Mouse (Mus musculus): ENCODE results near the gene Il31. TPM values are rescaled to one million over a fixed set of nuclear protein-coding genes. Genes with fewer than 3 reads are reported as not detected.

Il31 gene
- not detected in 2 replicates for polyA plus RNA-seq (2015; fragmentation: Nextera tagmentation; extraction: Ambion mirVana)

DNA sequence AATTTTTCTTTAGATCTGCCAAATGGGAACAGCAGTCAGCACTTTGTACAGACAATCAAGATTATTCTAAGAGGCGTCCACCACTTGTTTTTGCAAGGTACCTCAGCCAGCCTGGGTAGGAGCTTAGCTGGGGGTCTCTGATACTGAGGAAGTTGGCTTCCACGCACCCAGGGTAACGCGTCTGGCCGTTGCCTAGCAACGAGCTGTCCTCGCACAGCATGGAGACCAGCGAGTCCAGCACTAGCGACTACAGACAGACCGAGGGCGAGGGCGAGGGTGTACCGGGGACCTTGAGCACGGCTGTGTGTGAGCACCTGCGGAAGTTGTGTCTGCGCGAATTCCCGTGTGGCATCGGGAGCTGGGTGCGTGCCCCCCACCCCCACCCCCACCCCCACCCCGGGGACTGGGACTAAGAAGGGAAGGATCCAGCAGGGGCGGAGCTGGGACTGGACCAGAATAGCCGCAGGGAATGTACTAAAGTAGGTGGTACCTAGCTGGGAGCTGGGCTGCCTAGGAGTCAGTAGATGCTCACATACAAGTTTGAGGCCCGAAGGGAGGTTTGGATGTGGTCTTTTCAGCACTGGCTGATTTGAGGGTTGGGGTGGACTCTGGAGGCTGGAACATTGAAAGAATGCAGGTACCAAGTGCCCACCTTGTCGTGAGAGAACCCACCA lies at the start of gene Il31, which contains the start of gene Lrrc43:
Gene Il31 (minus strand): TSS at position 378 of the 674 bp plus-strand sequence.
Gene Lrrc43 (plus strand): TSS at position 194 of the 674 bp plus-strand sequence.
- no peaks in the 10 kb centered on the region for H3K36me3 ChIP-seq (ENCODE audit: control insufficient read depth, insufficient read depth, low read length)
- no peak within 1 kb of the TSS for H3K27ac ChIP-seq (ENCODE audit: low read length)
- no peaks in the 10 kb centered on the region; the same call in 1 of the 2 replicates for H3K27me3 ChIP-seq (replicated peaks; ENCODE audit: control insufficient read depth, insufficient read depth, low read length)
- H3K4me3 ChIP-seq (ENCODE audit: low read length), result no peak within 1 kb of the TSS
- ATAC-seq, result 0 out of 2 replicates have a peak, but pooled peaks have one; percentile 26
- no peaks in the 10 kb centered on the region for H3K9me3 ChIP-seq (ENCODE audit: control insufficient read depth, low read length)
- H3K9ac ChIP-seq (ENCODE audit: low read depth, low read length), result no peak within 1 kb of the TSS
- peak within 1 kb of the TSS; percentile 41 for H3K4me2 ChIP-seq (ENCODE audit: low read depth, low read length)
- H3K4me1 ChIP-seq (ENCODE audit: control insufficient read depth, insufficient read depth, low read length), result peaks cover 3% of the 10 kb centered on the region
- 9% methylated on average over 25 of the region's 25 CpGs for WGBS

DNA sequence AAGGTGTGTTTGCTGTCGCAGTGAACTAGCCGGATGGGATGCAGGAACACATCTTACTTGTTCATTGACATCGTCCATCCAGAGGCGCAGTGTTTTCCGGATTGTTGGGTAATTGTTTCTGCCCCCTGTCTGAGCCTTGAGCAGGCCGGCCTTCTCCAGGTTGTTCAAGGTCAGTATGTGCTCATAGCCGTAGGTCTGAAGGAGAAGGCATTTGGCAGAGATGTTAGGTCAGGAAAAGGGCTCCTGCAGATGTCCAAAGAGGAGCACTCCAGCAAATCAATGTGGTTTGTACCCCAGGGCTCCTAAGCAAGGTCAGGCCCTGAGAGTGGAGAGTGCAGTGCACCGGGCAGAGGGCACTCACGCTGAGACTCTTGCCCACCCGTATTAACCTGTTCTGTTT lies 44.5 kb upstream of the Il31 start:
- Histone ChIP-seq H3K9me3 (ENCODE audit: control insufficient read depth, low read length) (no peaks in the 10 kb centered on the region), H3K27me3 (replicated peaks; ENCODE audit: control insufficient read depth, insufficient read depth, low read length) (no peaks in the 10 kb centered on the region), H3K27ac (ENCODE audit: low read length) (no peak overlapping the region), H3K4me2 (ENCODE audit: low read depth, low read length) (no peak overlapping the region), H3K4me1 (ENCODE audit: control insufficient read depth, insufficient read depth, low read length) (no peaks in the 10 kb centered on the region), H3K36me3 (ENCODE audit: control insufficient read depth, insufficient read depth, low read length) (peaks cover 18% of the 10 kb centered on the region), H3K4me3 (ENCODE audit: low read length) (no peak overlapping the region), H3K9ac (ENCODE audit: low read depth, low read length) (no peak overlapping the region)
- 89% methylated on average over 10 of the region's 10 CpGs for WGBS
- no peak for ATAC-seq

DNA sequence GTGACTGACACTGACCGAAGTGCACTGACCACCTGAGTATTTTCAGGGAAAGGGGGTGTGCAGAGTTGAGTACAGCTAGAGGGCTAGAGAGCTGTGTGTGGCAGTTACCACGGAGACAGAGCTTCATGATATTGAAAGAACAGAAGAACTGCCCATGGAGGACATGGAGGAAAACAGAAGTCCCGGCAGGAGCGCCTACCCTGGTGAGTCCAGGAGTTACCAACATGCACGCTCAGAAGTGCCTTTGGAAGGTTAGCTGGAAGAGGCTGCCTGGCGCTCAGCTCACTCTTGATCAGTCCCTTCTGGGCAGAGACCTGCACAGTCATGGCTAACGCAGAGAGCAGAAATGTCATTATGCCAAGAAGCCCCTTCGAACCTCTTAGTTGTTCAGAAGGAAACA lies 40.8 kb upstream of the Il31 start:
- H3K27me3 ChIP-seq (replicated peaks; ENCODE audit: control insufficient read depth, insufficient read depth, low read length), result no peaks in the 10 kb centered on the region
- H3K4me3 ChIP-seq (ENCODE audit: low read length), result no peak overlapping the region
- ATAC-seq, result no peak
- H3K27ac ChIP-seq (ENCODE audit: low read length), result no peak overlapping the region
- 90% methylated on average over 8 of the region's 8 CpGs for WGBS
- H3K9ac ChIP-seq (ENCODE audit: low read depth, low read length), result no peak overlapping the region
- H3K4me2 ChIP-seq (ENCODE audit: low read depth, low read length), result no peak overlapping the region
- peaks cover 15% of the 10 kb centered on the region for H3K36me3 ChIP-seq (ENCODE audit: control insufficient read depth, insufficient read depth, low read length)
- H3K4me1 ChIP-seq (ENCODE audit: control insufficient read depth, insufficient read depth, low read length), result no peaks in the 10 kb centered on the region
- H3K9me3 ChIP-seq (ENCODE audit: control insufficient read depth, low read length), result no peaks in the 10 kb centered on the region

DNA sequence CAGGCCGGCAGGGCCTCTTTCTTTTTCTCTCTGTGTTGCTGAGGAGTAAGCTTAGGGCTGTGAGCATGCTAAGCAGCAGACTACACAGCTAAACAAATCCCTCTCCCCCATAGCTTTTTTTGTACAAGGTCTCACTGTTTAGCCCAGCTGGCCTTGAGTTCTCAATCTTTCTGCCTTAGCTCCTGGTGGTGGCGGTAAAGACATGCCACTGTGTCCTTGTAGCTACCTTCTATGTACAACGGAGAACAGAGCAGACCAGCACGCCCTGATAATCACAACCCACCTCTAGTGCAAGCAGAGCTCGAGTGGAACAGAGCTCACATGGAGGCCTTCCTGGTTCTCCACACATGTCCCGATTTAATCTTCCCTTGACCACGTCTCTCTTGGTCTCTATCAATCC lies 39.4 kb upstream of the Il31 start:
- ATAC-seq, result no peak
- no peak overlapping the region for H3K27ac ChIP-seq (ENCODE audit: low read length)
- no peak overlapping the region for H3K9ac ChIP-seq (ENCODE audit: low read depth, low read length)
- H3K36me3 ChIP-seq (ENCODE audit: control insufficient read depth, insufficient read depth, low read length), result peaks cover 9% of the 10 kb centered on the region
- 0 out of 2 replicates have a peak, but pooled peaks cover 3% of the 10 kb centered on the region for H3K4me1 ChIP-seq (ENCODE audit: control insufficient read depth, insufficient read depth, low read length)
- H3K4me2 ChIP-seq (ENCODE audit: low read depth, low read length), result no peak overlapping the region
- H3K4me3 ChIP-seq (ENCODE audit: low read length), result no peak overlapping the region
- WGBS, result 68% methylated on average over 7 of the region's 7 CpGs
- H3K9me3 ChIP-seq (ENCODE audit: control insufficient read depth, low read length), result no peaks in the 10 kb centered on the region
- no peaks in the 10 kb centered on the region for H3K27me3 ChIP-seq (replicated peaks; ENCODE audit: control insufficient read depth, insufficient read depth, low read length)

DNA sequence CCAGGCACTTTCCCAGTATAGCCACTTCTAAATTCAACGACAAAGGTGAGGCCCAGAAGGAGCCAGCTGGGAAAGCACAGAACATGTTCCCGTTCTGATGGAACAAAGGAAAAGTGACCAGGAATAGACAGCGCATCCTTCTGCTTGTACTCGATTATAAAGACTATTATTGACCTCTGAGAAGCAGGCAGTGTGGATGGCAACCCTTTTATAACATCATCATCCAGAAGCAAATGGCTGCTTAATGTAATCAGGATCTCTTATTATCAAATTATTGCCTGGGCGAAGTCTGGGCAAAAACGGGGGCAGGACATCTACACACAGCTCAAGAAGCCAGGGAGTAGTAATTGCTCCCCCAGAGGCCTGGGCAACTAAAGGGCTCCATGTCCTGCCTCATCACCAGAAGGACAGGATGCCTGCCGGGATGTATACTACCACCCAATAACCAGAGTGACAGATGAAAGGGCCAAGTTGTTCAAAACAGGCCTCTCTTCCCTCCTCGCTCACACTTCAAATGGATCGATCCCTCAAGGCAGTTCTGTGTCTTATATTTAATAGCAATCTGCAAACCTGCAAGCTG lies 36.7 kb upstream of the Il31 start:
- peaks cover 11% of the 10 kb centered on the region; the same call in 1 of the 2 replicates for H3K4me1 ChIP-seq (ENCODE audit: control insufficient read depth, insufficient read depth, low read length)
- no peak for ATAC-seq

DNA sequence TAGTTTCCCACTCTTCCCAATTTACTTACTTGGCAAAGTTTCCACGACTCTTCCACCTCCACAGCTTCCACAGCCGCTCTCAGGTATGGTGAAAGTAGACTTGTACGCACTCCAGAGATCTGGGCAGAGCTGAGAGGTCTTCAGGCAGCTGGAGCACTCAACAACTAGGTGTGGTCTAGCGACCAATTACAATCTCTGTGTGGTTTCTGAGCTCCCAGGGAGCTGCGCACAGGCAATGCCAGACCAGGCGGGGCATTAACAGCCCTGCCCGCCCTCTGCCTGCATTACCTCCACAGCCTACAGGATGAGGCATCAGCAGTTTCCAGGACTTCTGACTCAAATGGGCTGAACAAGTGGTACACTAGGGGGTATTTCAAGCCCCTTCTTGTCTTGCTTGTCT lies 36.0 kb upstream of the Il31 start, which contains the start of gene Gm49027:
Gene Gm49027 (minus strand): TSS at position 208 of the 400 bp plus-strand sequence.
- WGBS, result 82% methylated on average over 7 of the region's 7 CpGs
- ATAC-seq, result no peak
- Histone ChIP-seq H3K9me3 (ENCODE audit: control insufficient read depth, low read length) (no peaks in the 10 kb centered on the region), H3K4me3 (ENCODE audit: low read length) (peak within 1 kb of the TSS; percentile 86), H3K36me3 (ENCODE audit: control insufficient read depth, insufficient read depth, low read length) (no peaks in the 10 kb centered on the region), H3K4me2 (ENCODE audit: low read depth, low read length) (peak within 1 kb of the TSS; percentile 64), H3K4me1 (ENCODE audit: control insufficient read depth, insufficient read depth, low read length) (peaks cover 11% of the 10 kb centered on the region; the same call in 1 of the 2 replicates), H3K27me3 (replicated peaks; ENCODE audit: control insufficient read depth, insufficient read depth, low read length) (no peaks in the 10 kb centered on the region), H3K9ac (ENCODE audit: low read depth, low read length) (peak within 1 kb of the TSS; percentile 41; the same call in 1 of the 2 replicates), H3K27ac (ENCODE audit: low read length) (no peak within 1 kb of the TSS)

More for the DNA sequence above, 36.7 kb upstream of the Il31 start:
- H3K4me2 ChIP-seq (ENCODE audit: low read depth, low read length), result no peak overlapping the region
- H3K27me3 ChIP-seq (replicated peaks; ENCODE audit: control insufficient read depth, insufficient read depth, low read length), result no peaks in the 10 kb centered on the region
- H3K36me3 ChIP-seq (ENCODE audit: control insufficient read depth, insufficient read depth, low read length), result no peaks in the 10 kb centered on the region; the same call in 1 of the 2 replicates
- no peaks in the 10 kb centered on the region for H3K9me3 ChIP-seq (ENCODE audit: control insufficient read depth, low read length)
- no peak overlapping the region for H3K4me3 ChIP-seq (ENCODE audit: low read length)
- no peak overlapping the region for H3K9ac ChIP-seq (ENCODE audit: low read depth, low read length)
- no peak overlapping the region for H3K27ac ChIP-seq (ENCODE audit: low read length)
- 90% methylated on average over 9 of the region's 9 CpGs for WGBS

DNA sequence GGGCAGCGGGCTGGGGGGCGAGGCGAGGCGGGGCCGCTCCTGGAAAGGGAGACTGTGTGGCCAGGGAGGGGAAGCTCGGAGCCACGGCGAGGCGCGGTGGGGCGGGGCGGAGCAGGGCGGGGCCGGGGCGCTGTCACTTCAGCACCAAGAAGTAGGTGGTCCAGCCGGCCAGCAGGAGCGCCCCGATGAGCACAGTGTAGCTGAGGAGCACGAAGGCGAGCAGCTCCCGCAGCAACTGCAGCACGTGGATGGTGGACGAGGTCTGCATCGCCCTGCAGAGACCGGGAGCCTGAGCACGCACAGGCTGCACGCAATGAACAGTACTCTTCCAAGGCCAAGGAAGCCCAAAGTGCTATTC lies 35.1 kb upstream of the Il31 start:
- no peak overlapping the region for H3K27ac ChIP-seq (ENCODE audit: low read length)
- H3K4me2 ChIP-seq (ENCODE audit: low read depth, low read length), result peak overlapping the region; percentile 64
- WGBS, result 0% methylated on average over 24 of the region's 27 CpGs
- H3K27me3 ChIP-seq (replicated peaks; ENCODE audit: control insufficient read depth, insufficient read depth, low read length), result no peaks in the 10 kb centered on the region
- peak overlapping the region; percentile 86 for H3K4me3 ChIP-seq (ENCODE audit: low read length)
- peaks cover 11% of the 10 kb centered on the region; the same call in 1 of the 2 replicates for H3K4me1 ChIP-seq (ENCODE audit: control insufficient read depth, insufficient read depth, low read length)
- no peaks in the 10 kb centered on the region for H3K9me3 ChIP-seq (ENCODE audit: control insufficient read depth, low read length)
- H3K36me3 ChIP-seq (ENCODE audit: control insufficient read depth, insufficient read depth, low read length), result no peaks in the 10 kb centered on the region
- ATAC-seq, result peak; percentile 97
- peak overlapping the region; percentile 41 for H3K9ac ChIP-seq (ENCODE audit: low read depth, low read length)

DNA sequence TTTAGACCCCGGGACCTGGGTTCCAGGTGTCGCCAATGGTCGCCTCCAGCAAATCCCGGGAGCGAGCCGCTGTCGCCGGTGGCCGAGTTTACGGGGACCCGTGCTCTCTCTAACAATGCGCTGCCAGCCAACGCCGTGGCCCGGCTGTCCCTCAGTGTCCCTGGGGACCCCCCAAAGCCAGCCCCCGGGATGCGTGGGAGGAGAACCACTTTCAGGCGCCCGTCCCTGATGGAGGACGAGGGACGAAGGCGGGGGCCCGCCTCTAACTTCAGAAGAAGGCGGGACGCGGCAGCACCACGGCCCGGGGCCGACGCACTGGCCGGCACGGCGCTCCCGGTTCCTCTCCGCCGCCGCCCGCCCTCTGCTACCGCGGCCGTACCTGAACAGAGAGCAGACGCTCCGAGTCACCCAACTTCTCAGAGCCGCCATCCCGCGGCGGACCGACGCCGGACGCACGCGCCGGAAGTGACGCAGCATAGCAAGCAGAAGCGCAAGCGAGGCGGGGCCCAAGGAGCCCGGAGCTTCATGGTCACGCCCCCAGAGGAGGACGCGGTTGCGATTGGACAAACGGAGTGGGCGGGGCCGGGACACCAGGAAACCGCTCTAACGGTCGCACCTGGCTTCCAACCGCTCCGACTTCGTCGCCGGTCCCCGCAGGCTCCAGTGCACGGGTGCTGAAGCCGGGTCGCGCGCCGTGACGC lies 34.6 kb upstream of the Il31 start, which contains the start of gene Diablo:
Gene Diablo (minus strand): TSS at position 485 of the 701 bp plus-strand sequence.
- Histone ChIP-seq H3K4me1 (ENCODE audit: control insufficient read depth, insufficient read depth, low read length) (peaks cover 11% of the 10 kb centered on the region; the same call in 1 of the 2 replicates), H3K36me3 (ENCODE audit: control insufficient read depth, insufficient read depth, low read length) (no peaks in the 10 kb centered on the region), H3K4me3 (ENCODE audit: low read length) (peak within 1 kb of the TSS; percentile 86), H3K27me3 (replicated peaks; ENCODE audit: control insufficient read depth, insufficient read depth, low read length) (no peaks in the 10 kb centered on the region), H3K27ac (ENCODE audit: low read length) (no peak within 1 kb of the TSS), H3K9me3 (ENCODE audit: control insufficient read depth, low read length) (no peaks in the 10 kb centered on the region), H3K9ac (ENCODE audit: low read depth, low read length) (peak within 1 kb of the TSS; percentile 81), H3K4me2 (ENCODE audit: low read depth, low read length) (peak within 1 kb of the TSS; percentile 95)
- ATAC-seq, result peak; percentile 99
- under 1% methylated on average over 80 of the region's 82 CpGs for WGBS

DNA sequence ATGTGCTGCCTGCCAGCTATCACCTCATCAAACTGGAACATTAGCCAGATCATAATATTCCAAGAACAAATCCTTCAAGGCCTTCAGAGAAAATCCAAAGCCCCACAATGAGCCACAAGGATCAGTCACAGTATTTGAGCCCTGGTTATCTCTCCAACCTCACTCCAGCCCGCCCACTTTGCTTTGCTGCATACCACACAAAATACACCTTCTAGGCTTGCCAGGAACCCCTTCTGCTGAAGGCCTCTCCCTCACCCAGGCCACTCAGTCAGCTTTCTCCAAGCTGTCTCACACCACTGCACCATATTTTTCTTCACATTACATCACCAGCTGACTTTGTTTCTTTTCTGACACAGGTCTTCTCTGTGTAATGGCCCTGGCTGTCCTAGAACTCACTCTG lies 32.9 kb upstream of the Il31 start:
- ATAC-seq, result no peak
- H3K4me2 ChIP-seq (ENCODE audit: low read depth, low read length), result no peak overlapping the region
- no peaks in the 10 kb centered on the region for H3K27me3 ChIP-seq (replicated peaks; ENCODE audit: control insufficient read depth, insufficient read depth, low read length)
- no peak overlapping the region for H3K9ac ChIP-seq (ENCODE audit: low read depth, low read length)
- no peak overlapping the region for H3K27ac ChIP-seq (ENCODE audit: low read length)
- no peak overlapping the region for H3K4me3 ChIP-seq (ENCODE audit: low read length)
- peaks cover 11% of the 10 kb centered on the region; the same call in 1 of the 2 replicates for H3K4me1 ChIP-seq (ENCODE audit: control insufficient read depth, insufficient read depth, low read length)
- H3K36me3 ChIP-seq (ENCODE audit: control insufficient read depth, insufficient read depth, low read length), result no peaks in the 10 kb centered on the region
- 78% methylated on average over 1 of the region's 1 CpGs for WGBS
- H3K9me3 ChIP-seq (ENCODE audit: control insufficient read depth, low read length), result no peaks in the 10 kb centered on the region

Measured in intestine, embryonic 16.5 days (tissue).